Mouse (Mus musculus) midbrain, embryonic 11.5 days (tissue): ENCODE measurements at regions not wholly inside any gene's neighbourhood (a gene's known extent, or its start where the extent isn't known, plus 50 kb on each side); places are given as distances from the start of the nearest gene placed in this dataset.

Experiments
- ATAC-seq: fragments of 200-750 bp; cut with Nextera tagmentation; 2 replicates; pipeline ENCODE4 v1.8.0; 2017; ENCODE audit warnings: moderate TSS enrichment, moderate library complexity; ENCODE audit not compliant: low FRiP score
- DNase-seq: peaks from one replicate; pipeline ENCODE4 v3.0.0; 2015; ENCODE audit warnings: low spot score; ENCODE audit errors: missing footprints
- H3K27ac ChIP-seq: fragments of 300-500 bp; sonication (generic); 2 replicates; pipeline ENCODE4 v1.5.1; 2014; ENCODE audit warnings: low read depth, low read length
- H3K27me3 ChIP-seq: fragments of 300-500 bp; sonication (generic); 2 replicates; pipeline ENCODE4 v1.6.1; 2014; ENCODE audit warnings: mild to moderate bottlenecking, low read length, moderate library complexity, mixed read lengths; ENCODE audit not compliant: control insufficient read depth, insufficient read depth
- H3K36me3 ChIP-seq: fragments of 300-500 bp; sonication (generic); 2 replicates; pipeline ENCODE4 v1.6.1; 2014; ENCODE audit warnings: mild to moderate bottlenecking, low read length, moderate library complexity, mixed read lengths; ENCODE audit not compliant: control insufficient read depth, insufficient read depth
- H3K4me1 ChIP-seq: fragments of 300-500 bp; sonication (generic); 2 replicates; pipeline ENCODE4 v1.6.1; 2014; ENCODE audit warnings: low read length; ENCODE audit not compliant: control insufficient read depth, insufficient read depth
- H3K4me2 ChIP-seq: fragments of 300-500 bp; sonication (generic); 2 replicates; pipeline ENCODE4 v1.6.1; 2014; ENCODE audit warnings: mild to moderate bottlenecking, moderate library complexity
- H3K4me3 ChIP-seq: fragments of 300-500 bp; sonication (generic); 2 replicates; pipeline ENCODE4 v1.5.1; 2014; ENCODE audit warnings: low read depth, low read length
- H3K9ac ChIP-seq: fragments of 300-500 bp; sonication (generic); 2 replicates; pipeline ENCODE4 v1.6.1; 2014; ENCODE audit warnings: low read length
- H3K9me3 ChIP-seq: fragments of 300-500 bp; sonication (generic); 2 replicates; pipeline ENCODE4 v1.6.1; 2016; ENCODE audit warnings: low read length; ENCODE audit not compliant: control insufficient read depth
- WGBS: fragments of 180-500 bp; shearing (Covaris S2); extraction: QIAGEN DNeasy Blood & Tissue Kit; methylation state at CpG from one replicate; pipeline ENCODE4 v1.1.7; 2014; 5-methylcytosine and 5-hydroxymethylcytosine counted together

GRCm38 (mm10) chr19:32905901-32906431 is 148.7 kb downstream of the Pten start:
- Histone ChIP-seq H3K4me2 (no peak overlapping the region), H3K4me1 (peaks cover 8% of the 10 kb centered on the region; the same call in 1 of the 2 replicates), H3K36me3 (no peaks in the 10 kb centered on the region), H3K9ac (no peak overlapping the region), H3K9me3 (no peaks in the 10 kb centered on the region), H3K4me3 (no peak overlapping the region), H3K27ac (no peak overlapping the region), H3K27me3 (no peaks in the 10 kb centered on the region)
- no peak for ATAC-seq
- WGBS: 78% methylated on average over 8 of the region's 8 CpGs
- no peak for DNase-seq

- 72% methylated on average over 5 of the region's 5 CpGs for WGBS
- H3K9ac ChIP-seq: no peak overlapping the region
- no peak overlapping the region for H3K4me3 ChIP-seq
- peaks cover 8% of the 10 kb centered on the region; the same call in 1 of the 2 replicates for H3K4me1 ChIP-seq
- no peak overlapping the region for H3K4me2 ChIP-seq
- no peaks in the 10 kb centered on the region; the same call in 1 of the 2 replicates for H3K27me3 ChIP-seq
- H3K27ac ChIP-seq: no peak overlapping the region
- no peaks in the 10 kb centered on the region for H3K36me3 ChIP-seq
- DNase-seq: no peak
- no peaks in the 10 kb centered on the region for H3K9me3 ChIP-seq
- no peak for ATAC-seq
These were observed 149.5 kb downstream of the Pten start for GRCm38 (mm10) chr19:32906820-32907219.

- Histone ChIP-seq H3K4me1 (peaks cover 8% of the 10 kb centered on the region; the same call in 1 of the 2 replicates), H3K27ac (no peak overlapping the region), H3K9ac (no peak overlapping the region), H3K4me2 (no peak overlapping the region), H3K36me3 (no peaks in the 10 kb centered on the region), H3K27me3 (peaks cover 2% of the 10 kb centered on the region; the same call in 1 of the 2 replicates), H3K9me3 (no peaks in the 10 kb centered on the region), H3K4me3 (no peak overlapping the region)
- peak; percentile 90 for ATAC-seq
- peak; percentile 86 for DNase-seq
- 7% methylated on average over 4 of the region's 4 CpGs for WGBS
These were observed 152.8 kb downstream of the Pten start for GRCm38 (mm10) chr19:32910050-32910462.

GRCm38 (mm10) chr19:32912323-32912722 is 155.0 kb downstream of the Pten start:
- H3K27me3 ChIP-seq: peaks cover 2% of the 10 kb centered on the region; the same call in 1 of the 2 replicates
- no peak overlapping the region for H3K4me3 ChIP-seq
- H3K4me1 ChIP-seq: peaks cover 8% of the 10 kb centered on the region; the same call in 1 of the 2 replicates
- H3K36me3 ChIP-seq: no peaks in the 10 kb centered on the region
- H3K9ac ChIP-seq: no peak overlapping the region
- H3K4me2 ChIP-seq: no peak overlapping the region
- no peak overlapping the region for H3K27ac ChIP-seq
- no peak for DNase-seq
- no peaks in the 10 kb centered on the region for H3K9me3 ChIP-seq
- WGBS: 83% methylated on average over 3 of the region's 3 CpGs
- no peak for ATAC-seq

GRCm38 (mm10) chr19:32916507-32917280 is 159.4 kb downstream of the Pten start:
- Histone ChIP-seq H3K4me2 (no peak overlapping the region), H3K9me3 (no peaks in the 10 kb centered on the region), H3K27ac (no peak overlapping the region), H3K36me3 (no peaks in the 10 kb centered on the region), H3K4me1 (no peaks in the 10 kb centered on the region), H3K9ac (no peak overlapping the region), H3K27me3 (peaks cover 2% of the 10 kb centered on the region; the same call in 1 of the 2 replicates), H3K4me3 (no peak overlapping the region)
- 90% methylated on average over 8 of the region's 8 CpGs for WGBS
- ATAC-seq: no peak
- peak; percentile 62 for DNase-seq

- 90% methylated on average over 3 of the region's 3 CpGs for WGBS
These were observed 163.7 kb downstream of the Pten start for GRCm38 (mm10) chr19:32921021-32921420.

GRCm38 (mm10) chr19:32923911-32924310 is 166.6 kb downstream of the Pten start:
- Histone ChIP-seq H3K9ac (no peak overlapping the region), H3K36me3 (no peaks in the 10 kb centered on the region), H3K9me3 (no peaks in the 10 kb centered on the region), H3K4me3 (no peak overlapping the region), H3K27ac (no peak overlapping the region), H3K4me1 (no peaks in the 10 kb centered on the region), H3K27me3 (no peaks in the 10 kb centered on the region), H3K4me2 (no peak overlapping the region)
- DNase-seq (no peak), ATAC-seq (no peak)
- WGBS: 84% methylated on average over 3 of the region's 3 CpGs

More at GRCm38 (mm10) chr19:32921021-32921420, 163.7 kb downstream of the Pten start:
- no peak overlapping the region for H3K27ac ChIP-seq
- H3K36me3 ChIP-seq: no peaks in the 10 kb centered on the region
- H3K4me2 ChIP-seq: no peak overlapping the region
- no peak overlapping the region for H3K9ac ChIP-seq
- H3K27me3 ChIP-seq: no peaks in the 10 kb centered on the region
- ATAC-seq (no peak), DNase-seq (no peak)
- H3K4me1 ChIP-seq: no peaks in the 10 kb centered on the region
- no peak overlapping the region for H3K4me3 ChIP-seq
- H3K9me3 ChIP-seq: no peaks in the 10 kb centered on the region

- H3K27me3 ChIP-seq: no peaks in the 10 kb centered on the region
- no peaks in the 10 kb centered on the region for H3K4me1 ChIP-seq
- H3K36me3 ChIP-seq: no peaks in the 10 kb centered on the region
- H3K4me3 ChIP-seq: no peak overlapping the region
- WGBS: 87% methylated on average over 6 of the region's 6 CpGs
- DNase-seq (no peak), ATAC-seq (no peak)
- no peak overlapping the region for H3K4me2 ChIP-seq
- H3K9ac ChIP-seq: no peak overlapping the region
- H3K9me3 ChIP-seq: no peaks in the 10 kb centered on the region
- no peak overlapping the region for H3K27ac ChIP-seq
These were observed 168.6 kb downstream of the Pten start for GRCm38 (mm10) chr19:32925628-32926505.
